Mouse (Mus musculus): Measurements from ENCODE around the gene Coro1b.
A peak's percentile ranks its signal among the peaks of the same experiment; 100 is the strongest.
"Not testable (repeated sequence)": the region's sequence is repeated elsewhere in the genome, so short reads cannot be mapped to it uniquely, and the experiment has no call there.

Gene Coro1b

GRCm38 (mm10) chr19:4121097-4121805 lies 27.2 kb upstream of the Coro1b start:
- peak; percentile 98 to 99 for DNase-seq

- not testable (repeated sequence) for DNase-seq
Observed at GRCm38 (mm10) chr19:4121896-4122295, 26.5 kb upstream of the Coro1b start.

GRCm38 (mm10) chr19:4122411-4123370 lies 25.7 kb upstream of the Coro1b start:
- DNase-seq: no peak

- DNase-seq: no peak
Observed at GRCm38 (mm10) chr19:4124432-4124831, 24.0 kb upstream of the Coro1b start.

- not testable (repeated sequence) for DNase-seq
Observed at GRCm38 (mm10) chr19:4125268-4125667, 23.2 kb upstream of the Coro1b start.

- peak; percentile 98 to 99 for DNase-seq
Observed at GRCm38 (mm10) chr19:4125741-4126696, 22.4 kb upstream of the Coro1b start, which contains the start of gene Aip. Gene Aip (minus strand): TSS chr19:4125858.

- DNase-seq: peak in 1 of 2 experiments; percentile 55
Observed at GRCm38 (mm10) chr19:4126759-4127495, 21.5 kb upstream of the Coro1b start.

- DNase-seq: no peak
Observed at GRCm38 (mm10) chr19:4129462-4129861, 19.0 kb upstream of the Coro1b start.

- DNase-seq: no peak
Observed at GRCm38 (mm10) chr19:4130106-4130505, 18.3 kb upstream of the Coro1b start.

GRCm38 (mm10) chr19:4131075-4131474 lies 17.3 kb upstream of the Coro1b start:
- DNase-seq: no peak

GRCm38 (mm10) chr19:4131768-4132167 lies 16.7 kb upstream of the Coro1b start:
- peak in 1 of 2 experiments; percentile 43 for DNase-seq

GRCm38 (mm10) chr19:4134354-4134753 lies 14.1 kb upstream of the Coro1b start:
- no peak for DNase-seq

GRCm38 (mm10) chr19:4135229-4135962 lies 13.0 kb upstream of the Coro1b start:
- DNase-seq: not testable (repeated sequence)

GRCm38 (mm10) chr19:4135963-4136345 lies 12.5 kb upstream of the Coro1b start:
- DNase-seq: peak in 1 of 2 experiments; percentile 19

GRCm38 (mm10) chr19:4136463-4136862 lies 12.0 kb upstream of the Coro1b start:
- peak in 1 of 2 experiments; percentile 13 for DNase-seq

GRCm38 (mm10) chr19:4137913-4138312 lies 10.5 kb upstream of the Coro1b start:
- DNase-seq: no peak

GRCm38 (mm10) chr19:4139446-4139845 lies 9.0 kb upstream of the Coro1b start, which contains the start of gene Gpr152:
Gene Gpr152 (plus strand): TSS chr19:4139787.
- no peak for DNase-seq

- DNase-seq: no peak
Observed at GRCm38 (mm10) chr19:4140147-4140546, 8.3 kb upstream of the Coro1b start.

- no peak for DNase-seq
Observed at GRCm38 (mm10) chr19:4142416-4143173, 5.8 kb upstream of the Coro1b start.

- no peak for DNase-seq
Observed at GRCm38 (mm10) chr19:4143759-4144268, 4.6 kb upstream of the Coro1b start, which contains the start of gene Cabp4. Gene Cabp4 (minus strand): TSS chr19:4144033.
